Mouse (Mus musculus): ENCODE data around the gene Ifna1. TPM values are rescaled to one million over a fixed set of nuclear protein-coding genes. Genes with fewer than 3 reads are reported as not detected.

Gene Ifna1
- polyA plus RNA-seq, 1 experiment, result not detected

DNA sequence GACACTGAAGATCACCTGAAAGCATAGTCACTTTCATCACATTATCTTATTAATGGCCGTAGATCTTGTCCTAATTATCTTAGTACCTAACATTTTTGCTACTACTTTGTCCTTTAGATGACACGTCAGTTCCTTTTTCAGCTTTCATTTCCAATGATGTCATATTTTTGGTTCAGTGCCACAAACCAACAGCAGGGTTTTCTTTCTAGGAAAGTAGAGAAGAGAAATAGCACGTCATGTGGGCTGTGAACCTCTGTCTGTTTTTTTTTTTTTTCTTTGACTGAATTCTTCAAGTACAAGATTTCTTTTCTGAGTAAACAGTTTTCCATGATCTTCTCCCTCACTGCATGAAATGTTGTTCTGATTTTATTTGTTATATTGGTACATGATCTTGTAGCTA lies 9.8 kb upstream of the Ifna1 start:
- WGBS, result 44% methylated on average over 3 of the region's 3 CpGs
- TF ChIP-seq POLR2A (IDR thresholded peaks at IDR 0.05; ENCODE audit: borderline replicate concordance, extremely low read depth, low read depth, low read length) (no peak), CTCF (IDR thresholded peaks at IDR 0.05; ENCODE audit: insufficient read depth, low read length) (no peak)
- Histone ChIP-seq H3K4me3 (replicated peaks; ENCODE audit: extremely low read depth, low read depth, low read length) (no peak overlapping the region), H3K4me1 (ENCODE audit: control insufficient read depth, insufficient read depth, low read length) (no peaks in the 10 kb centered on the region)
- no peak for DNase-seq

DNA sequence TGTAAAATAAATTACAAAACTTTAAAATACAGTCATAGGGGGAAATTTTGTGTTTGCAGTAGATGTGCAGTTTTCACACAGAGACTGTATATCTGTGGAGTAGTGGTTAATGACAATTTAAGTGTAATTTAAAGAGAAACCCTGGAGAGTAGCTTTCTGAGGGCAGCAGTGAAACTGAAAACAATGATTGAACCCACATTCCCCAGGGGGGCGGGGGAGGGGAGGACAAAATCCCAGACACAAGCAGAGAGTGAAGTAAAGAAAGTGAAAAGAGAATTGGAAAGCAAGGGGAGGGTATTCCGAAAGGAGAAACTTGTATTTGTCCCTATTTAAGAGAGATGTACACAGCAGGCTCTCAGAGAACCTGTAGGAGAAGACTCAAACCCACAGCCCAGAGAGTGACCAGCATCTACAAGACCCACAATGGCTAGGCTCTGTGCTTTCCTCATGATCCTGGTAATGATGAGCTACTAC lies 8.4 kb upstream of the Ifna1 start, which contains the start of gene Ifna4:
Gene Ifna4 (plus strand): TSS at position 424 of the 474 bp plus-strand sequence.
- no peak for DNase-seq
- 39% methylated on average over 2 of the region's 2 CpGs for WGBS
- no peak within 1 kb of the TSS for H3K4me3 ChIP-seq (replicated peaks; ENCODE audit: extremely low read depth, low read depth, low read length)
- TF ChIP-seq CTCF (IDR thresholded peaks at IDR 0.05; ENCODE audit: insufficient read depth, low read length) (no peak), POLR2A (IDR thresholded peaks at IDR 0.05; ENCODE audit: borderline replicate concordance, extremely low read depth, low read depth, low read length) (no peak)
- no peaks in the 10 kb centered on the region for H3K4me1 ChIP-seq (ENCODE audit: control insufficient read depth, insufficient read depth, low read length)

DNA sequence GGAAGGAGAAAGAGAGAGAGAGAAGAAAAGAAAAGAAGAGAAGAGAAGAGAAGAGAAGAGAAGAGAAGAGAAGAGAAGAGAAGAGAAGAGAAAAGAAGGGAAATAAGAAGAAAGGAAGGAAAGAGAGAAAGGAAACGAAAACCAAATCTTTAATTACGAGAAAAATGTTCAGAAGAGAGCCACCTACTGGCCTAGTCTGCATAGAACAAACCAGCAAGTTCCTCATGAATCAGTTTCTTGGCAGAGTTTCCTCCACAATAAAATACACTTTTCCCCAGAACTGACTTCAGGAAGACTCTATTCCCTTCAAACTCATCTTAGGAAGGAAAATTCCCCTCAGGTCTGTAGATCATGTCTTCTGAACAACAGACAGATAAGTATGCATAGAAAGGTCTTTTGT lies 4.6 kb upstream of the Ifna1 start:
- TF ChIP-seq POLR2A (IDR thresholded peaks at IDR 0.05; ENCODE audit: borderline replicate concordance, extremely low read depth, low read depth, low read length) (no peak), CTCF (IDR thresholded peaks at IDR 0.05; ENCODE audit: insufficient read depth, low read length) (no peak)
- no peak overlapping the region for H3K4me3 ChIP-seq (replicated peaks; ENCODE audit: extremely low read depth, low read depth, low read length)
- H3K4me1 ChIP-seq (ENCODE audit: control insufficient read depth, insufficient read depth, low read length), result no peaks in the 10 kb centered on the region
- DNase-seq, result no peak
- WGBS, result 35% methylated on average over 2 of the region's 2 CpGs

DNA sequence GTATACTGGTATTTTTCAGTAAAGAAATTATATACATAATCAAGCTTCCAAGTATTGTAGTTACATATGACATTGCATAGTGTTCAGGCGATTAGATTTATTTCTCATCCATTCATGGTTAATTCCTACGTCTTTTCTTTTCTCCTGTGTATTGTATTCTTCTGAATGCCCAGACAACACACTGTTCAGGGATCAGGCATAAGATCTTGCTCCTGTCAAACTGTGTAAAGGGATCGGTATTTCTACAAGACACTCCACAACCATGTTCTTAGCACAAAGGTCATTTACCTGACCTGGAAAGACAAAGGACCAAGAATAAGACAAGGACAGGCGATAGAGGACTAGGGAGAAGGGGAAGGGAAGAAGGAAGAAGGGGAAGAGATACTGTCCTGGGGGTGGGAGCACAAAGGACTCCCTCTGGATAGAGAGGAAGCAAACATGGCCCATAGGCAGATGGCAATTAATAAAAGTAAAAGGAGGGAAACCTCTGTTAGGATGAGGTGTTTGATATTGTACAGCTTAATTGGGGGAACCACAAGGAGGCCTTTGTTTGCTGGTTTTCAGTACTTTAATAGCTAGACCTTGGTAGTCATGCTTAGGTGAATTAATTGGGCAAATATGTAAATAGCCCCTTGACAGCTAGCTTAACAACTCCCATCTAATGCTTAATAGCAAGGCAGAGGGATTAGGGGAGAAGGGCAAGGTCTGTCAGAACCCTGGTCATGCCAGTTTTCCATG lies 1.3 kb downstream of the Ifna1 start:
- TF ChIP-seq POLR2A (IDR thresholded peaks at IDR 0.05; ENCODE audit: borderline replicate concordance, extremely low read depth, low read depth, low read length) (no peak), CTCF (IDR thresholded peaks at IDR 0.05; ENCODE audit: insufficient read depth, low read length) (no peak)
- 64% methylated on average over 4 of the region's 4 CpGs for WGBS
- H3K4me1 ChIP-seq (ENCODE audit: control insufficient read depth, insufficient read depth, low read length), result no peaks in the 10 kb centered on the region
- no peak for DNase-seq
- no peak overlapping the region for H3K4me3 ChIP-seq (replicated peaks; ENCODE audit: extremely low read depth, low read depth, low read length)

DNA sequence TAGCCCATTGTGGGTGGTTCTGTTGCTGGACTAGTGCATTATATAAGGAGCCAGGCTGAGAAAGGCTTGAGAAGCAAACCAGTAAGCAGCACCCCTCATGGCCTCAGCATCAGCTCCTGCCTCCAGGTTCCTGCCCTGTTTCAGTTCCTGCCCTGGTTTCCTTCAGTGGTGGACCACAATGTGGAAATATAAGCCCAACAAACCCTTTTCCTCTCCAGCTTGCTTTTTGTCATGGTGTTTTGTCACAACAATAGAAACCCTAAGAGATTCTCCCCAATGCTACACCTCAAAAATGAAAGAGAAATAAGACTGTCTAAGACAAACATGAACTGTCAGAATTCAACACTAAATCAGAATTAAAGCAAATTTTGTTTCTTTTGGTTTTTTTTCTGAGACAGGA lies 9.3 kb downstream of the Ifna1 start:
- no peak for TF ChIP-seq POLR2A (IDR thresholded peaks at IDR 0.05; ENCODE audit: borderline replicate concordance, extremely low read depth, low read depth, low read length)
- TF ChIP-seq CTCF (IDR thresholded peaks at IDR 0.05; ENCODE audit: insufficient read depth, low read length), result no peak
- H3K4me1 ChIP-seq (ENCODE audit: control insufficient read depth, insufficient read depth, low read length), result no peaks in the 10 kb centered on the region
- H3K4me3 ChIP-seq (replicated peaks; ENCODE audit: extremely low read depth, low read depth, low read length), result no peak overlapping the region
- DNase-seq, result no peak

DNA sequence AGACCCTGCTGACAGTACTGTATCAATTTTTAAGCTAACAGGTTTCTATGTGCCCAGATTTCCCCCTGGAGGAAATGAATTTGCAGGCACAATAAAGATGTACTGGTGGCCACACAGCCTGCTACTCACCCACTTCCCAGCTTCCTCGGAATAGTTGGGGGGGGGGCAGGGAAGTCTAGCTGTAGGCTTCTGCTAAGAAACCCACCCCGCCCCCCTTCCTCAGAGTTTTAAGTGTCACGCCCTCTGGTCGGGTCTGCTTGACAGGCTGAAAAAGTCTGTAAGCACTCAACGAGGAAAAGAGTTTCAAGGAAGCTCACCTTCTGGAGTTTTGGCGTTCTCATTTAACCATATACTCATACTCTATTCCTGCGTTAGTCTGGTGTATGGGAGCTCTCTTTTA lies 13.4 kb downstream of the Ifna1 start:
- WGBS, result 15% methylated on average over 7 of the region's 7 CpGs
- TF ChIP-seq POLR2A (IDR thresholded peaks at IDR 0.05; ENCODE audit: borderline replicate concordance, extremely low read depth, low read depth, low read length) (no peak), CTCF (IDR thresholded peaks at IDR 0.05; ENCODE audit: insufficient read depth, low read length) (no peak)

DNA sequence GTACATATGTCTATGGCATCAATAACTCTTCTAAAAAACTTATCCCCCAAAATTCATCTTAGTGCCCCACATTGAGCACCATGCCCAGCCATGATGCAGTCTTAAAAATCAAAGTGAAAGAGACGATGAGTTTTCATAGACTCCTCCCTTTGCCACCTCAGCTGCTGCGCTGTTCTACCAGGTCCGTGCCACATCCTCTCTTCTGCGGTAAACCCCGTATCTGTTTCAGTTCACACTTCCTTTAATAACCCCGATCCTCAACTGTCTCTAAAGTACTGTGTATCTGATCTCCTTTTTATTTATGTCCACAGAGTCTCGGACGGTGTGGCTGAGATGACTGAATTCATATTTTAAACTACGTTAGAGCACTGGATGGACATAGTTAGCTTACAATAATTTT lies 14.7 kb downstream of the Ifna1 start:
- no peak for DNase-seq
- Histone ChIP-seq H3K4me1 (ENCODE audit: control insufficient read depth, insufficient read depth, low read length) (no peaks in the 10 kb centered on the region; the same call in 1 of the 2 replicates), H3K4me3 (replicated peaks; ENCODE audit: extremely low read depth, low read depth, low read length) (no peak overlapping the region)
- 54% methylated on average over 9 of the region's 9 CpGs for WGBS
- no peak for TF ChIP-seq POLR2A (IDR thresholded peaks at IDR 0.05; ENCODE audit: borderline replicate concordance, extremely low read depth, low read depth, low read length)
- TF ChIP-seq CTCF (IDR thresholded peaks at IDR 0.05; ENCODE audit: insufficient read depth, low read length), result no peak

More for the DNA sequence above, 13.4 kb downstream of the Ifna1 start:
- no peak for DNase-seq
- no peak overlapping the region for H3K4me3 ChIP-seq (replicated peaks; ENCODE audit: extremely low read depth, low read depth, low read length)
- H3K4me1 ChIP-seq (ENCODE audit: control insufficient read depth, insufficient read depth, low read length), result no peaks in the 10 kb centered on the region; the same call in 1 of the 2 replicates

DNA sequence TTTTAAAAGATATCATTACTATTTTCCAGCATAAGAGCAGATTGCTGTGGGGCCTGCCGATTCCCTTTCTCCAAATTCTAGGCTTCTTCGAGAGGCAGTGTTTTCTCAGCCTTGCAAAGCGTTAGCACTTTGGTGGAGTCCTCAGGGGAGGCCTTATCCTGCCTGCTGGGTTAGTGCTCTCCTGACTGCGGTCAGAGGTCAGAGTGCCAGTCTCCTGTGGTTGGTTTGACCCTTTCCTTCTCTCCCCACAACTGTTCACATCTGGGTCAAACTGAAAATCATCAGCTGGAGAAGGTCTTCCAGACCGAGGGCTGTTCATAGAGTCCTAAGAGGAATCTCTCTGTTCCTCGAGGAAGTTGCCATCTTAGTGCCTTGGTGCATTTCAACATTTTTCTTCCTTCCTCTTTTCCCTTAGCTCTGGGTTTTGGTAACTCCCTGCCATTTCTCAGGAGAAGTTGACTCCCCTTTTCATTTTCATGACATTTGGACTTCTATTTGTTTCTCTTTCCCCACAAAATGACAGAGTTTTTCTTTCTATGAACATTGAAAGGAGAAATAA lies 15.2 kb downstream of the Ifna1 start:
- Histone ChIP-seq H3K4me3 (replicated peaks; ENCODE audit: extremely low read depth, low read depth, low read length) (no peak overlapping the region), H3K4me1 (ENCODE audit: control insufficient read depth, insufficient read depth, low read length) (no peaks in the 10 kb centered on the region; the same call in 1 of the 2 replicates)
- no peak for TF ChIP-seq POLR2A (IDR thresholded peaks at IDR 0.05; ENCODE audit: borderline replicate concordance, extremely low read depth, low read depth, low read length)
- no peak for TF ChIP-seq CTCF (IDR thresholded peaks at IDR 0.05; ENCODE audit: insufficient read depth, low read length)
- WGBS, result 46% methylated on average over 6 of the region's 6 CpGs
- DNase-seq, result no peak

DNA sequence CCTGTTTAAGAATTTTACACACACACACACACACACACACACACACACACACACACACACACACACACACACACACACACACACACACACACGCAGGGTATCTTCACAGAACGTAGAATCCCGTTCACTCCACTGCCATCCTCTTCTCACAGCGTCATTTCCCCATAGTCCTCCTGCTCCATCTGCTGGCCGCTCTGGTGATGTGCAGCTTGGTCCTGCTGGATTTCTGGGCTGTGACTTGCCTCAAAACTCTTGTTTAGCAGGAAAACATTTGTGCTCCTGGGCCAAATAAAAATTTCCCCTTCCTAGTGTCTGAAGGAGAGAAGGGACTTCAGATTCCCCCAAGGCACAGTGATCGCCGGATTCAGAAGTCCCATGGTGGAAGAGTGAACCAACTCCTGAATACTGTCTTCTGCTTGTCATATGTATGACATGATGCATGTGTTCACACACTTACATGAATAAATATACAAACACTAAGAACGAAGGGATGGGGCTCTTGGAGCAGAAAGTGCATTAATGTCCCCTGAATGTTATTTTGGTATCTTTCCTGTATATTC lies 17.6 kb downstream of the Ifna1 start:
- H3K4me3 ChIP-seq (replicated peaks; ENCODE audit: extremely low read depth, low read depth, low read length), result peak overlapping the region; percentile 75
- peak; percentile 99 for TF ChIP-seq CTCF (IDR thresholded peaks at IDR 0.05; ENCODE audit: insufficient read depth, low read length)
- no peak for TF ChIP-seq POLR2A (IDR thresholded peaks at IDR 0.05; ENCODE audit: borderline replicate concordance, extremely low read depth, low read depth, low read length)
- H3K4me1 ChIP-seq (ENCODE audit: control insufficient read depth, insufficient read depth, low read length), result no peaks in the 10 kb centered on the region; the same call in 1 of the 2 replicates
- peak; percentile 71 for DNase-seq
- WGBS, result 2% methylated on average over 8 of the region's 8 CpGs
